Mouse (Mus musculus) right cerebral cortex, postnatal 14 days (tissue): ENCODE data around the gene Bfsp2.
"Not testable (repeated sequence)": the region's sequence is repeated elsewhere in the genome, so short reads cannot be mapped to it uniquely, and the experiment has no call there.

Source experiments
- DNase-seq: peaks from one replicate; pipeline ENCODE4 v3.0.0; 2022

Bfsp2 gene

GRCm38 (mm10) chr9:103424869-103425268 is 55.4 kb downstream of the Bfsp2 start:
- no peak for DNase-seq

- no peak for DNase-seq
These were observed 56.3 kb downstream of the Bfsp2 start for GRCm38 (mm10) chr9:103423951-103424350.

- no peak for DNase-seq
These were observed 56.8 kb downstream of the Bfsp2 start for GRCm38 (mm10) chr9:103423384-103423783.

- DNase-seq: no peak
These were observed 57.4 kb downstream of the Bfsp2 start for GRCm38 (mm10) chr9:103422847-103423246.

- DNase-seq: no peak
These were observed 59.4 kb downstream of the Bfsp2 start for GRCm38 (mm10) chr9:103420844-103421243.

GRCm38 (mm10) chr9:103418786-103419185 is 61.4 kb downstream of the Bfsp2 start:
- no peak for DNase-seq

GRCm38 (mm10) chr9:103418267-103418666 is 62.0 kb downstream of the Bfsp2 start:
- not testable (repeated sequence) for DNase-seq

- no peak for DNase-seq
These were observed 66.8 kb downstream of the Bfsp2 start for GRCm38 (mm10) chr9:103413457-103413856.

GRCm38 (mm10) chr9:103409119-103409518 is 71.1 kb downstream of the Bfsp2 start:
- DNase-seq: no peak

- DNase-seq: no peak
These were observed 72.0 kb downstream of the Bfsp2 start for GRCm38 (mm10) chr9:103408136-103408777.

- no peak for DNase-seq
These were observed 76.8 kb downstream of the Bfsp2 start for GRCm38 (mm10) chr9:103403331-103403973.

- DNase-seq: no peak
These were observed 81.6 kb downstream of the Bfsp2 start for GRCm38 (mm10) chr9:103398509-103399157.

- DNase-seq: no peak
These were observed 87.0 kb downstream of the Bfsp2 start for GRCm38 (mm10) chr9:103393256-103393655.

- no peak for DNase-seq
These were observed 88.3 kb downstream of the Bfsp2 start for GRCm38 (mm10) chr9:103391796-103392372.

GRCm38 (mm10) chr9:103389261-103389660 is 91.0 kb downstream of the Bfsp2 start:
- DNase-seq: no peak

GRCm38 (mm10) chr9:103387011-103387653 is 93.1 kb downstream of the Bfsp2 start:
- DNase-seq: no peak

- no peak for DNase-seq
These were observed 93.6 kb downstream of the Bfsp2 start for GRCm38 (mm10) chr9:103386573-103386972.

- no peak for DNase-seq
These were observed 94.6 kb downstream of the Bfsp2 start for GRCm38 (mm10) chr9:103385600-103385999.

- no peak for DNase-seq
These were observed 96.0 kb downstream of the Bfsp2 start for GRCm38 (mm10) chr9:103384141-103384796.

GRCm38 (mm10) chr9:103383576-103383975 is 96.6 kb downstream of the Bfsp2 start:
- DNase-seq: no peak

- no peak for DNase-seq
These were observed 97.2 kb downstream of the Bfsp2 start for GRCm38 (mm10) chr9:103382989-103383388.

- DNase-seq: no peak
These were observed 99.7 kb downstream of the Bfsp2 start for GRCm38 (mm10) chr9:103380566-103380965.

- no peak for DNase-seq
These were observed 101.0 kb downstream of the Bfsp2 start for GRCm38 (mm10) chr9:103379199-103379598.
